In genomic region chr2:26488535-26489135, GRCm38 (mm10) we compare ENCODE assay signal across 8 mouse cellular contexts. TPM values are rescaled to one million over a fixed set of nuclear protein-coding genes. Genes with fewer than 3 reads are reported as not detected.
DNase-seq lines count a peak whose midpoint lies in the region; ATAC-seq lines count a peak whose summit lies in the region.

No protein-coding gene starts in this region.

- no peaks in the 10 kb centered on the region for H3K9me3 ChIP-seq in forebrain, embryonic 12.5 days
- H3K9me3 ChIP-seq in limb, embryonic 10.5 days (replicated peaks): no peaks in the 10 kb centered on the region

- H3K27me3 ChIP-seq in forebrain, embryonic 12.5 days: no peaks in the 10 kb centered on the region
- no peaks in the 10 kb centered on the region for H3K27me3 ChIP-seq in limb, embryonic 10.5 days (ENCODE audit: low read depth, poor library complexity, severe bottlenecking)

- H3K4me3 ChIP-seq in forebrain, embryonic 12.5 days (replicated peaks): no peak overlapping the region
- no peak overlapping the region for H3K4me3 ChIP-seq in limb, embryonic 10.5 days

- peak overlapping the region; percentile 99 for H3K27ac ChIP-seq in forebrain, embryonic 12.5 days
- H3K27ac ChIP-seq in limb, embryonic 10.5 days: peak overlapping the region; percentile 78

- peak overlapping the region; percentile 46 for H3K4me2 ChIP-seq in forebrain, embryonic 12.5 days

- peak; percentile 56 for DNase-seq in left cerebral cortex, postnatal 4 days
- DNase-seq in left cerebral cortex, adult 8-10 months (ENCODE audit: low spot score in 2 of 2): no peak
- DNase-seq in limb, embryonic 10.5 days (ENCODE audit: low spot score): no peak
- peak; percentile 78 for DNase-seq in retina, postnatal 1 day
- DNase-seq in B cell, adult 2 months: no peak
- no peak for DNase-seq in right cerebral cortex, postnatal 25 days
- DNase-seq in kidney, postnatal 10 days: no peak

- intact Hi-C loops in left cerebral cortex, postnatal 4 days (cut with DNase I): no loop called here

- no peak for ATAC-seq in forebrain, embryonic 12.5 days (ENCODE audit: low FRiP score)

- H3K36me3 ChIP-seq in forebrain, embryonic 12.5 days (replicated peaks): peaks cover 21% of the 10 kb centered on the region
- H3K36me3 ChIP-seq in limb, embryonic 10.5 days: peaks cover 17% of the 10 kb centered on the region

- peak overlapping the region; percentile 56 for H3K9ac ChIP-seq in forebrain, embryonic 12.5 days

- WGBS in forebrain, embryonic 12.5 days: 51% methylated on average over 9 of the region's 9 CpGs
- 46% methylated on average over 9 of the region's 9 CpGs for whole genome bisulfite sequencing in limb, embryonic 10.5 days

- peaks cover 100% of the 10 kb centered on the region for H3K4me1 ChIP-seq in forebrain, embryonic 12.5 days
- peaks cover 94% of the 10 kb centered on the region for H3K4me1 ChIP-seq in limb, embryonic 10.5 days

RNA-seq across cellular contexts. Expression of gene Notch1, which starts 27.8 kb away (rescaled TPM):
- total RNA-seq in left cerebral cortex, postnatal 4 days (2021): 10 to 100 TPM; 39.5 to 42.1 TPM
- total RNA-seq in left cerebral cortex, adult 8-10 months (2022): 10 to 100 TPM; 23.3 to 28.8 (median 26.6) TPM
- polyA plus RNA-seq in forebrain, embryonic 12.5 days (2016; fragmentation: Nextera tagmentation; extraction: Ambion mirVana): 49.5 and 61.8 TPM in 2 replicates
- polyA plus RNA-seq in limb, embryonic 10.5 days (2016; fragmentation: Nextera tagmentation; extraction: Ambion mirVana): 8.5 and 11.8 TPM in 2 replicates

RNA-seq across cellular contexts. Expression of gene Sec16a, which starts 43.6 kb away (rescaled TPM):
- 10 to 100 TPM; 52.3 to 52.6 TPM for total RNA-seq in left cerebral cortex, postnatal 4 days (2021)
- total RNA-seq in left cerebral cortex, adult 8-10 months (2022): 10 to 100 TPM; 41.2 to 50.9 (median 43.0) TPM
- 30.0 and 33.9 TPM in 2 replicates for polyA plus RNA-seq in forebrain, embryonic 12.5 days (2016; fragmentation: Nextera tagmentation; extraction: Ambion mirVana)
- polyA plus RNA-seq in limb, embryonic 10.5 days (2016; fragmentation: Nextera tagmentation; extraction: Ambion mirVana): 29.4 and 37.1 TPM in 2 replicates

Comparison
In these comparisons a context has a peak if more than half of its experiments do, and no peak if none do; other contexts are left out.
1. DNase-seq: peak in left cerebral cortex, postnatal 4 days (single experiment) and retina, postnatal 1 day (single experiment); none in left cerebral cortex, adult 8-10 months (0 of 2), limb, embryonic 10.5 days (single experiment), B cell, adult 2 months (0 of 2), right cerebral cortex, postnatal 25 days (single experiment) and kidney, postnatal 10 days (single experiment).